In genomic region chr6:34875268-34875761, GRCm38 (mm10) we compare ENCODE assay signal across 9 mouse cellular contexts. TPM values are rescaled to one million over a fixed set of nuclear protein-coding genes. Genes with fewer than 3 reads are reported as not detected.
A peak's percentile ranks its signal among the peaks of the same experiment; 100 is the strongest.
DNase-seq lines count a peak whose midpoint lies in the region; ATAC-seq and TF ChIP-seq lines count a peak whose summit lies in the region.
"Had no signal": no experiment of that assay in that cellular context is flagged by ENCODE, and none has a peak within 500 bp of the region (broad histone marks: within the 10 kb centered on the region; RNA-seq: fewer than 3 reads in every experiment).

No protein-coding gene starts in this region.

- peaks cover 51% of the 10 kb centered on the region for H3K36me3 ChIP-seq in forebrain, embryonic 10.5 days (replicated peaks)
- H3K36me3 ChIP-seq in forebrain, embryonic 11.5 days (ENCODE audit: control insufficient read depth, insufficient read depth, low read length): no peaks in the 10 kb centered on the region; the same call in 1 of the 2 replicates
- H3K36me3 ChIP-seq in liver, adult 2 months (ENCODE audit: control insufficient read depth, insufficient read depth, low read length): no peaks in the 10 kb centered on the region
- peaks cover 3% of the 10 kb centered on the region for H3K36me3 ChIP-seq in midbrain, embryonic 14.5 days (ENCODE audit: control insufficient read depth, insufficient read depth, low read length)

- no peak for ATAC-seq in forebrain, embryonic 11.5 days (replicated peaks; ENCODE audit: low FRiP score)
- ATAC-seq in midbrain, embryonic 14.5 days (ENCODE audit: low FRiP score, low TSS enrichment): no peak

- no peak for DNase-seq in forebrain, embryonic 10.5 days (ENCODE audit: extremely low spot score, low spot score)
- no peak for DNase-seq in forebrain, embryonic 11.5 days (ENCODE audit: low spot score)
- peak; percentile 43 for DNase-seq in testis, postnatal 10 days (ENCODE audit: low spot score)
- DNase-seq in testis, postnatal 14 days (ENCODE audit: low spot score): no peak
- no peak for DNase-seq in liver, adult 2 months (ENCODE audit: extremely low read depth, low read depth, low spot score)
- peak; percentile 73 for DNase-seq in spleen, postnatal 10 days (ENCODE audit: low spot score in 2 of 2)
- DNase-seq in adipocyte (ENCODE audit: low spot score): no peak
- DNase-seq in midbrain, embryonic 14.5 days: no peak

- peaks cover 42% of the 10 kb centered on the region for H3K4me1 ChIP-seq in forebrain, embryonic 10.5 days
- peaks cover 5% of the 10 kb centered on the region; the same call in 1 of the 2 replicates for H3K4me1 ChIP-seq in forebrain, embryonic 11.5 days (replicated peaks; ENCODE audit: control insufficient read depth, insufficient read depth, low read length)
- H3K4me1 ChIP-seq in liver, adult 2 months (ENCODE audit: control insufficient read depth, insufficient read depth, low read length): peaks cover 4% of the 10 kb centered on the region
- H3K4me1 ChIP-seq in midbrain, embryonic 14.5 days (ENCODE audit: control insufficient read depth, insufficient read depth, low read length): peaks cover 18% of the 10 kb centered on the region

- TF ChIP-seq CTCF in liver, adult 2 months (IDR thresholded peaks at IDR 0.05; ENCODE audit: low read depth, low read length): no peak

- WGBS in forebrain, embryonic 10.5 days: 89% methylated on average over 15 of the region's 15 CpGs
- 90% methylated on average over 15 of the region's 15 CpGs for WGBS in forebrain, embryonic 11.5 days
- 68% methylated on average over 15 of the region's 15 CpGs for WGBS in liver, adult 2 months
- WGBS in midbrain, embryonic 14.5 days: 89% methylated on average over 15 of the region's 15 CpGs

- no peak overlapping the region for H3K9ac ChIP-seq in forebrain, embryonic 11.5 days (ENCODE audit: low read length)
- H3K9ac ChIP-seq in liver, adult 2 months (ENCODE audit: low read depth, low read length): peak overlapping the region; percentile 29
- no peak overlapping the region for H3K9ac ChIP-seq in midbrain, embryonic 14.5 days (replicated peaks; ENCODE audit: low read length)

- no peak overlapping the region for H3K4me2 ChIP-seq in forebrain, embryonic 11.5 days (ENCODE audit: low read depth, low read length, severe bottlenecking)
- no peak overlapping the region for H3K4me2 ChIP-seq in midbrain, embryonic 14.5 days (ENCODE audit: low read length)

- no peak overlapping the region for H3K4me3 ChIP-seq in forebrain, embryonic 10.5 days
- no peak overlapping the region for H3K4me3 ChIP-seq in forebrain, embryonic 11.5 days (ENCODE audit: low read depth, low read length)
- peak overlapping the region; percentile 21; the same call in 1 of the 2 replicates for H3K4me3 ChIP-seq in liver, adult 2 months (ENCODE audit: insufficient read depth, low read depth, low read length)
- H3K4me3 ChIP-seq in midbrain, embryonic 14.5 days (replicated peaks; ENCODE audit: low read depth, low read length): no peak overlapping the region

- H3K79me2 ChIP-seq in liver, adult 2 months (ENCODE audit: control insufficient read depth, insufficient read depth, low read length): no peaks in the 10 kb centered on the region

- H3K27ac ChIP-seq in forebrain, embryonic 10.5 days: peak overlapping the region; percentile 65
- H3K27ac ChIP-seq in forebrain, embryonic 11.5 days (ENCODE audit: low read depth, low read length): no peak overlapping the region
- H3K27ac ChIP-seq in liver, adult 2 months (replicated peaks; ENCODE audit: insufficient read depth, low read depth, low read length): peak overlapping the region; percentile 85
- H3K27ac ChIP-seq in midbrain, embryonic 14.5 days (replicated peaks; ENCODE audit: low read depth, low read length): no peak overlapping the region

- H3K27me3 ChIP-seq in forebrain, embryonic 10.5 days (ENCODE audit: poor library complexity, severe bottlenecking): no peaks in the 10 kb centered on the region
- no peaks in the 10 kb centered on the region for H3K27me3 ChIP-seq in forebrain, embryonic 11.5 days (ENCODE audit: control insufficient read depth, insufficient read depth, low read length)
- no peaks in the 10 kb centered on the region for H3K27me3 ChIP-seq in liver, adult 2 months (ENCODE audit: control insufficient read depth, insufficient read depth, low read length)
- H3K27me3 ChIP-seq in midbrain, embryonic 14.5 days (ENCODE audit: control insufficient read depth, insufficient read depth, low read length): no peaks in the 10 kb centered on the region

- no peaks in the 10 kb centered on the region for H3K9me3 ChIP-seq in forebrain, embryonic 10.5 days
- H3K9me3 ChIP-seq in forebrain, embryonic 11.5 days (ENCODE audit: control insufficient read depth, low read length): no peaks in the 10 kb centered on the region
- no peaks in the 10 kb centered on the region for H3K9me3 ChIP-seq in midbrain, embryonic 14.5 days (ENCODE audit: control insufficient read depth, low read length)

- no peak for TF ChIP-seq POLR2A in liver, adult 2 months (IDR thresholded peaks at IDR 0.05; ENCODE audit: extremely low read depth, insufficient read depth, low read length)

RNA-seq across cellular contexts. Expression of gene Cyren, which starts 2.5 kb away (rescaled TPM):
- polyA plus RNA-seq in forebrain, embryonic 10.5 days (2016; fragmentation: Nextera tagmentation; extraction: Ambion mirVana): 17.5 and 18.7 TPM in 2 replicates
- 13.7 and 13.9 TPM in 2 replicates for polyA plus RNA-seq in forebrain, embryonic 11.5 days (2014; fragmentation: Nextera tagmentation; extraction: Ambion mirVana)
- total RNA-seq in liver, adult 2 months (2014; rRNA removed): 2.0 and 3.0 TPM in 2 replicates
- 2.7 and 3.2 TPM in 2 replicates for polyA plus RNA-seq in liver, adult 2 months (2012; rRNA removed)
- 6.1 and 8.7 TPM in 2 replicates for polyA plus RNA-seq in midbrain, embryonic 14.5 days (2014; fragmentation: Nextera tagmentation; extraction: Ambion mirVana)

RNA-seq across cellular contexts. Expression of gene Tmem140, which starts 12.4 kb away (rescaled TPM):
- polyA plus RNA-seq in forebrain, embryonic 10.5 days (2016; fragmentation: Nextera tagmentation; extraction: Ambion mirVana): 1.7 and 2.2 TPM in 2 replicates
- polyA plus RNA-seq in forebrain, embryonic 11.5 days (2014; fragmentation: Nextera tagmentation; extraction: Ambion mirVana): 0.89 and 1.2 TPM in 2 replicates
- 31.9 and 37.9 TPM in 2 replicates for total RNA-seq in liver, adult 2 months (2014; rRNA removed)
- polyA plus RNA-seq in liver, adult 2 months (2012; rRNA removed): 19.1 and 20.1 TPM in 2 replicates
- polyA plus RNA-seq in midbrain, embryonic 14.5 days (2014; fragmentation: Nextera tagmentation; extraction: Ambion mirVana): 0.70 and 1.1 TPM in 2 replicates

RNA-seq across cellular contexts. Expression of gene Wdr91, which starts 35.4 kb away (rescaled TPM):
- polyA plus RNA-seq in forebrain, embryonic 10.5 days (2016; fragmentation: Nextera tagmentation; extraction: Ambion mirVana): 12.0 TPM in 2 replicates
- 12.3 and 12.9 TPM in 2 replicates for polyA plus RNA-seq in forebrain, embryonic 11.5 days (2014; fragmentation: Nextera tagmentation; extraction: Ambion mirVana)
- total RNA-seq in liver, adult 2 months (2014; rRNA removed): 9.5 and 14.9 TPM in 2 replicates
- 23.4 and 28.0 TPM in 2 replicates for polyA plus RNA-seq in liver, adult 2 months (2012; rRNA removed)
- 14.8 and 17.5 TPM in 2 replicates for polyA plus RNA-seq in midbrain, embryonic 14.5 days (2014; fragmentation: Nextera tagmentation; extraction: Ambion mirVana)

RNA-seq across cellular contexts. Expression of gene Stra8, which starts 44.6 kb away (rescaled TPM):
- polyA plus RNA-seq in forebrain, embryonic 10.5 days (2016; fragmentation: Nextera tagmentation; extraction: Ambion mirVana): not detected in 2 replicates
- not detected in 2 replicates for polyA plus RNA-seq in forebrain, embryonic 11.5 days (2014; fragmentation: Nextera tagmentation; extraction: Ambion mirVana)
- total RNA-seq in liver, adult 2 months (2014; rRNA removed): not detected in 2 replicates
- polyA plus RNA-seq in liver, adult 2 months (2012; rRNA removed): not detected in 2 replicates
- not detected in 2 replicates for polyA plus RNA-seq in midbrain, embryonic 14.5 days (2014; fragmentation: Nextera tagmentation; extraction: Ambion mirVana)
- polyA plus RNA-seq: C2C12 had no signal

Comparison
In these comparisons a context has a peak if more than half of its experiments do, and no peak if none do; other contexts are left out.
1. DNase-seq: peak in testis, postnatal 10 days (single experiment) and spleen, postnatal 10 days (2 of 2); none in forebrain, embryonic 10.5 days (single experiment), forebrain, embryonic 11.5 days (single experiment), testis, postnatal 14 days (single experiment), liver, adult 2 months (single experiment), adipocyte (single experiment) and midbrain, embryonic 14.5 days (single experiment).
2. H3K27ac ChIP-seq: peak in forebrain, embryonic 10.5 days (single experiment) and liver, adult 2 months (single experiment); none in forebrain, embryonic 11.5 days (single experiment) and midbrain, embryonic 14.5 days (single experiment).